Mouse (Mus musculus): Measurements from ENCODE around the gene Rbbp8nl. TPM values are rescaled to one million over a fixed set of nuclear protein-coding genes. Genes with fewer than 3 reads are reported as not detected.
A peak's percentile ranks its signal among the peaks of the same experiment; 100 is the strongest.

Rbbp8nl gene
- polyA plus RNA-seq, 1 experiment from 2014 or later: 2.8 TPM

DNA sequence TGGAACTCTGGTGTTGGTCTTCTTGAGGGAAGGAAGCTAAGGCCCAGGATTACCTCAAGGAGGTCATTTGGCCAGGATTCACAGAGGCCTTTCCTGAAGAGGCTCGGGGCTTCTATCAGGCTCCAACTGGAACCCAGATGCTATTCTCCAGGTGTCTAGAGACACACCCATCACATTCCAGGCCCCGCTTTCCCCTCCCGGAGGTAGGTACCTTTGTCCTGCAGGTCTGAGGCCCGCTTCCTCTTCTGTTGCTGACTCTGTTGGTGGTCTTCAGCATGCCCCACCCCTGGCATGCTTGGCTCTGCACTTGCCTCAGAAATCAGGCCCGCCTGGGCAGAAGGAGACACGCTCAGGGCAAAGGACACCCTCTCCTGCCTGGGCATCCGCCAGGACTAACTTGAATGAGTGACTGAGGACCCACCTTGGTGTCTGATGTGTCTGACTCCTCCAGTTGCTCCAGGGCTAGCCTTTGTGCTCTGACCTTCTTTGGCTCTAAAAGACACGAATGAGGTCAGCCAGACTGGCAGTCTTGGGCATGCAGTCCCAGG, 11.8 kb downstream of the Rbbp8nl start:
- Histone ChIP-seq H3K9ac (no peak overlapping the region), H3K36me3 (no peaks in the 10 kb centered on the region), H3K9me3 (no peaks in the 10 kb centered on the region), H3K27ac (peak overlapping the region; percentile 86), H3K4me1 (replicated peaks) (peaks cover 30% of the 10 kb centered on the region), H3K27me3 (replicated peaks) (no peaks in the 10 kb centered on the region), H3K4me3 (replicated peaks) (no peak overlapping the region), H3K4me2 (replicated peaks) (peak overlapping the region; percentile 23; the same call in 1 of the 2 replicates)
- 57% methylated on average over 8 of the region's 8 CpGs for whole genome bisulfite sequencing
- ATAC-seq: no peak

GRCm38 (mm10) chr2:180276851-180277259, 12.8 kb downstream of the Rbbp8nl start:
- no peak overlapping the region for H3K9ac ChIP-seq
- ATAC-seq: peak; percentile 57
- H3K27me3 ChIP-seq (replicated peaks): no peaks in the 10 kb centered on the region
- H3K4me1 ChIP-seq (replicated peaks): peaks cover 37% of the 10 kb centered on the region
- H3K4me3 ChIP-seq (replicated peaks): no peak overlapping the region
- 46% methylated on average over 8 of the region's 8 CpGs for WGBS
- H3K36me3 ChIP-seq: no peaks in the 10 kb centered on the region
- H3K9me3 ChIP-seq: no peaks in the 10 kb centered on the region
- peak overlapping the region; percentile 23 for H3K4me2 ChIP-seq (replicated peaks)
- peak overlapping the region; percentile 86 for H3K27ac ChIP-seq

DNA sequence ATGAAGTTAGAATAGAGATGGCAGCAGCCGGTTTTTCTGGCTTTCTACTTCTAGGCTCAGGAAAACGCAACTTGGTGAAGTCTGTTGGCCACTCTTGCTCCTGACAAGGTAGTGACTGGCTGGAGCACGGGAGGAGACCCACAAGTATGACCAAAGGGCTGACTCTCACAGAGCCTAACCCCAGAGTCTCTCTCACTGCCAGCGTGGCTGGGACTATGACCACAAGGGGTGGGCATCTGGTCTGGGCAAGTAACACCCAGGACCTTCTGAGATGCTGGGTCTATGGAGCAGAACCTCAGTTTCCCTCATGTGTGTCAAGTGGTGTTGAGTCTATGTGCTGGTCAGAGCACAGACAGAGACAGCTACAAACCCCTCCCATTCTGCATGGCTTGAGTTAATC, 13.3 kb downstream of the Rbbp8nl start:
- no peaks in the 10 kb centered on the region for H3K36me3 ChIP-seq
- peak overlapping the region; percentile 23 for H3K4me2 ChIP-seq (replicated peaks)
- H3K4me1 ChIP-seq (replicated peaks): peaks cover 41% of the 10 kb centered on the region
- WGBS: 35% methylated on average over 4 of the region's 4 CpGs
- H3K4me3 ChIP-seq (replicated peaks): no peak overlapping the region
- 0 out of 2 replicates have a peak, but pooled peaks have one; percentile 0 for ATAC-seq
- H3K9ac ChIP-seq: no peak overlapping the region
- no peaks in the 10 kb centered on the region for H3K9me3 ChIP-seq
- no peaks in the 10 kb centered on the region for H3K27me3 ChIP-seq (replicated peaks)
- H3K27ac ChIP-seq: peak overlapping the region; percentile 86

- peak overlapping the region; percentile 86 for H3K27ac ChIP-seq
- H3K36me3 ChIP-seq: no peaks in the 10 kb centered on the region
- no peaks in the 10 kb centered on the region for H3K9me3 ChIP-seq
- peaks cover 43% of the 10 kb centered on the region for H3K4me1 ChIP-seq (replicated peaks)
- peak; percentile 58 for ATAC-seq
- no peak overlapping the region for H3K4me3 ChIP-seq (replicated peaks)
- no peaks in the 10 kb centered on the region for H3K27me3 ChIP-seq (replicated peaks)
- H3K4me2 ChIP-seq (replicated peaks): peak overlapping the region; percentile 23
- 1% methylated on average over 8 of the region's 8 CpGs for WGBS
- no peak overlapping the region for H3K9ac ChIP-seq
These were observed 13.8 kb downstream of the Rbbp8nl start for GRCm38 (mm10) chr2:180275836-180276235.

DNA sequence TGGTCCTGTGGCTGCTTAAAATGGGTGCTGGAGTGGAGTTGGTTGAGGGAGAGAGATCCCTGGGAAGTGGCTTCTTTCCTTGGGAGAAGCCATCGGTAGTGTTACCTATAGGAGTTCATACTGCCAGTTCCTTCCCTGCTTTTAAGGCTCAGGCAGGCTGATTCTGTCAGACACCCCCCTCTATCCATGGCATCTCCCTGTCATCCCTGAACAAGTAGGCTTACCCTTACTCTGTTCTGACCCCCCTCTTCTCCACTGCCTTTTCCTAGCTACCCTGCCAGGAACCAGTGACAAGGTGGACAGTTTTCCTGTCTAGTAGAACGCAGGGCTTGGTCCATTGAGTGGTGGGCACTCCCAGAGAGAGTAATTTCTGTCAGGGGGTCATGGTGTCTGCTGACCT, 15.2 kb downstream of the Rbbp8nl start:
- Histone ChIP-seq H3K4me2 (replicated peaks) (no peak overlapping the region), H3K9me3 (no peaks in the 10 kb centered on the region), H3K36me3 (0 out of 2 replicates have a peak, but pooled peaks cover 4% of the 10 kb centered on the region), H3K4me3 (replicated peaks) (no peak overlapping the region), H3K9ac (no peak overlapping the region), H3K27ac (no peak overlapping the region), H3K4me1 (replicated peaks) (peaks cover 38% of the 10 kb centered on the region), H3K27me3 (replicated peaks) (no peaks in the 10 kb centered on the region)
- no peak for ATAC-seq
- 86% methylated on average over 2 of the region's 2 CpGs for WGBS

GRCm38 (mm10) chr2:180273394-180274244, 16.1 kb downstream of the Rbbp8nl start, which contains the start of gene Cables2:
TSS of gene Cables2 (minus strand) at chr2:180273496.
- H3K4me2 ChIP-seq (replicated peaks): peak within 1 kb of the TSS; percentile 78
- H3K27me3 ChIP-seq (replicated peaks): no peaks in the 10 kb centered on the region
- no peaks in the 10 kb centered on the region for H3K9me3 ChIP-seq
- 0 out of 2 replicates have a peak, but pooled peaks cover 4% of the 10 kb centered on the region for H3K36me3 ChIP-seq
- ATAC-seq: peak; percentile 91
- H3K9ac ChIP-seq: peak within 1 kb of the TSS; percentile 93
- H3K4me1 ChIP-seq (replicated peaks): peaks cover 38% of the 10 kb centered on the region
- H3K4me3 ChIP-seq (replicated peaks): peak within 1 kb of the TSS; percentile 81
- 4% methylated on average over 68 of the region's 68 CpGs for WGBS
- H3K27ac ChIP-seq: peak within 1 kb of the TSS; percentile 65

- Histone ChIP-seq H3K4me1 (replicated peaks) (peaks cover 31% of the 10 kb centered on the region), H3K36me3 (0 out of 2 replicates have a peak, but pooled peaks cover 9% of the 10 kb centered on the region), H3K9ac (peak overlapping the region; percentile 93), H3K4me2 (replicated peaks) (peak overlapping the region; percentile 78), H3K9me3 (no peaks in the 10 kb centered on the region), H3K27ac (peak overlapping the region; percentile 65), H3K27me3 (replicated peaks) (no peaks in the 10 kb centered on the region), H3K4me3 (replicated peaks) (peak overlapping the region; percentile 81)
- WGBS: under 1% methylated on average over 34 of the region's 37 CpGs
- peak; percentile 23 for ATAC-seq
These were observed 16.8 kb downstream of the Rbbp8nl start for GRCm38 (mm10) chr2:180272884-180273321.

DNA sequence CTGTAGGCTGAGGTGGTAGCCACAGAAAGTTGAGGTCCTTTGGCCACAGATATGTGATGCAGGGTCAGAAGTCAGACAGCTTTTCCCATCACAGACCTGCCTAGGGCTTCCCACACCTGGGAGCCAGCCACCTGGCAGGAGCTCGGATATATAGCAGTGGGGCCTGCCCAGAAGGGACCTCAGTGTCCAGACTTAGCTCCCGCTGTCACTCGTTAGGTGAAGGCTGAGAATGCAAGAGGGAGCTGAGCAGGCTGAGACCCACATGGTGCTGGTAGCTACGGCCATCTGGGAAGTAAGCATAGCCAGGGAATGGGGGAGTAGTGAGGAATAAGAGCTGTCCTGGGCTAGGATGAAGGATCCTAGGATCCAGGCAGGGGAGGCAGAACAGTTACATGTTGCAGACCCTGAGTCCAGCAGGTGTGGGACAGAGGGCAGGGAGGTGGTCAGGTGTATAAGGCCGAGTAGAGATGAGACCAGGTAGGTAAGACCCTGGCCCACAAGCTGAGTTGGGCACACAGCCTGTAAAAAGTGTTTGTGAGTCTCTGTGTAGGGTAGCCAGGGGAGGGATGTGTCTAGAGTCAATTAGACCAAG, 17.8 kb downstream of the Rbbp8nl start:
- H3K9ac ChIP-seq: peak overlapping the region; percentile 93

DNA sequence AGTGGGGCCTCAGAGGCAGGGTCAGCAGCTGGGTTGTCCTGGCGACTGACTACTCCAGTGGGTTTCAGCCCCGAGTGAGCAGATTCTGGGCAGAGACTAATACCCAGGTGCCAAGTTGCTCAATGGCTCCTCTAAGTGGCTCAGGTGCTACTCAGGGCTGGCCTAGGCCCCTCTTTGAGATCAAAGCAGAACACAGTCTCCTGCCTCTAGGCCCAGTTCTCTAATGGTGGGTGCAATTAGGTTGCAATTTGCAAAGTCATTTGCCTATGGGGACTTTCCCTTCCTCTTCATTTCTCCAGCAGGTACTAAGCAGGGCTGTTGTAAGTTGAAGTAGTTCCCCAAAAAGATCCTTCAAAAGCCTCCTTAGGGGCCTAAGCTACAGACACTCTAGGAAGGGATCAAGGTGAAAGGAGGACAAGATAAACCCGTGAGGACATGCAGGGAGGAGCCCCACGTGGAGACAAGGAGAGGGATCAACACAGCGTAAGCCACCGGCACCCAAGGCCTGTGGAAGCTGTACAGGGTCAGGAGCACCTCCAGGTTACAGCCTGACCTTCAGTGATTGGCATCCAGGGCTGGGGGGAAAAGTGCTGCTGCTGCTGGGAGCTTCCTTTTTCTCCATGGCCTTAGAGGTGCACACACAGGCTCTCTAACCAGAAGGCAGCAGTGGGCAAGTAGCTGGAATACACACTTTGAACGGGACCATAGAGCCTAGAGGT, 19.0 kb downstream of the Rbbp8nl start:
- Histone ChIP-seq H3K4me2 (replicated peaks) (no peak overlapping the region), H3K9ac (peak overlapping the region; percentile 5; the same call in 1 of the 2 replicates)
- no peak for ATAC-seq

More for the DNA sequence above, 17.8 kb downstream of the Rbbp8nl start:
- Histone ChIP-seq H3K4me2 (replicated peaks) (peak overlapping the region; percentile 78), H3K27me3 (replicated peaks) (no peaks in the 10 kb centered on the region), H3K36me3 (peaks cover 11% of the 10 kb centered on the region; the same call in 1 of the 2 replicates), H3K27ac (no peak overlapping the region), H3K9me3 (no peaks in the 10 kb centered on the region), H3K4me1 (replicated peaks) (peaks cover 27% of the 10 kb centered on the region), H3K4me3 (replicated peaks) (peak overlapping the region; percentile 81)
- no peak for ATAC-seq
- WGBS: 61% methylated on average over 5 of the region's 5 CpGs

GRCm38 (mm10) chr2:180269329-180269728, 20.4 kb downstream of the Rbbp8nl start:
- Histone ChIP-seq H3K9me3 (no peaks in the 10 kb centered on the region), H3K4me1 (replicated peaks) (peaks cover 19% of the 10 kb centered on the region), H3K9ac (no peak overlapping the region), H3K4me3 (replicated peaks) (no peak overlapping the region), H3K4me2 (replicated peaks) (no peak overlapping the region), H3K27ac (no peak overlapping the region), H3K27me3 (replicated peaks) (no peaks in the 10 kb centered on the region), H3K36me3 (peaks cover 18% of the 10 kb centered on the region; the same call in 1 of the 2 replicates)
- WGBS: 90% methylated on average over 10 of the region's 10 CpGs
- no peak for ATAC-seq

More for the DNA sequence above, 19.0 kb downstream of the Rbbp8nl start:
- H3K36me3 ChIP-seq: peaks cover 18% of the 10 kb centered on the region; the same call in 1 of the 2 replicates
- H3K9me3 ChIP-seq: no peaks in the 10 kb centered on the region
- H3K4me3 ChIP-seq (replicated peaks): no peak overlapping the region
- H3K4me1 ChIP-seq (replicated peaks): peaks cover 19% of the 10 kb centered on the region
- no peaks in the 10 kb centered on the region for H3K27me3 ChIP-seq (replicated peaks)
- H3K27ac ChIP-seq: no peak overlapping the region
- WGBS: 66% methylated on average over 7 of the region's 7 CpGs

- no peak overlapping the region for H3K27ac ChIP-seq
- H3K4me1 ChIP-seq (replicated peaks): peaks cover 13% of the 10 kb centered on the region
- ATAC-seq: no peak
- H3K9ac ChIP-seq: no peak overlapping the region
- WGBS: 64% methylated on average over 2 of the region's 2 CpGs
- H3K27me3 ChIP-seq (replicated peaks): no peaks in the 10 kb centered on the region
- H3K4me2 ChIP-seq (replicated peaks): no peak overlapping the region
- H3K36me3 ChIP-seq: peaks cover 22% of the 10 kb centered on the region; the same call in 1 of the 2 replicates
- no peaks in the 10 kb centered on the region for H3K9me3 ChIP-seq
- no peak overlapping the region for H3K4me3 ChIP-seq (replicated peaks)
These were observed 21.7 kb downstream of the Rbbp8nl start for GRCm38 (mm10) chr2:180267955-180268354.
